Comparison of ENCODE assay signal across 26 mouse cellular contexts in genomic region chr1:137958040-137958439, GRCm38 (mm10).
"Had no signal": no experiment of that assay in that cellular context is flagged by ENCODE, and none has a peak within 500 bp of the region (broad histone marks: within the 10 kb centered on the region; RNA-seq: fewer than 3 reads in every experiment).

No protein-coding gene starts in this region.

- H3K9ac ChIP-seq: heart, embryonic 13.5 days; heart, embryonic 15.5 days; hindbrain, embryonic 13.5 days; hindbrain, embryonic 15.5 days; kidney, embryonic 15.5 days; limb, embryonic 13.5 days; liver, embryonic 13.5 days; liver, embryonic 15.5 days had no signal

- H3K4me2 ChIP-seq: heart, embryonic 11.5 days; heart, embryonic 13.5 days; heart, embryonic 15.5 days; hindbrain, embryonic 13.5 days; hindbrain, embryonic 15.5 days; kidney, embryonic 15.5 days; limb, embryonic 13.5 days; liver, embryonic 11.5 days; liver, embryonic 13.5 days; liver, embryonic 15.5 days had no signal

- H3K36me3 ChIP-seq: liver, embryonic 15.5 days had no signal

- H3K27me3 ChIP-seq: heart, embryonic 13.5 days; heart, embryonic 15.5 days; hindbrain, embryonic 13.5 days; hindbrain, embryonic 15.5 days; kidney, embryonic 15.5 days; limb, embryonic 13.5 days; liver, embryonic 13.5 days; liver, embryonic 15.5 days had no signal

- ATAC-seq: hindbrain, postnatal 0 days; intestine, embryonic 16.5 days had no signal

- H3K4me1 ChIP-seq: heart, embryonic 13.5 days; heart, embryonic 15.5 days; hindbrain, embryonic 15.5 days; liver, embryonic 13.5 days; liver, embryonic 15.5 days had no signal

- DNase-seq: gastrocnemius, adult 2 months; gastrocnemius, postnatal 10 days; gastrocnemius, postnatal 36 days; heart, adult 11 months; heart, adult 2 months; heart, postnatal 14 days; heart, postnatal 36 days; kidney, adult 11 months; kidney, adult 2 months; kidney, adult 9 months; kidney, postnatal 10 days; kidney, postnatal 25 days; liver; liver, embryonic 13.5 days had no signal

- H3K27ac ChIP-seq: gastrocnemius, adult 2 months; heart, adult 2 months; heart, embryonic 13.5 days; heart, embryonic 15.5 days; hindbrain, embryonic 13.5 days; hindbrain, embryonic 15.5 days; hindbrain, postnatal 0 days; kidney, embryonic 15.5 days; left cerebral cortex, adult 2 months; limb, embryonic 13.5 days; liver, embryonic 13.5 days; liver, embryonic 15.5 days had no signal

- H3K4me3 ChIP-seq: gastrocnemius, adult 2 months; heart, adult 2 months; heart, embryonic 13.5 days; heart, embryonic 15.5 days; hindbrain, embryonic 13.5 days; hindbrain, embryonic 15.5 days; kidney, embryonic 15.5 days; left cerebral cortex, adult 2 months; limb, embryonic 13.5 days; liver, embryonic 13.5 days; liver, embryonic 15.5 days had no signal

- H3K9me3 ChIP-seq: heart, embryonic 15.5 days; hindbrain, embryonic 13.5 days; hindbrain, embryonic 15.5 days; kidney, embryonic 15.5 days; limb, embryonic 13.5 days; liver, embryonic 13.5 days; liver, embryonic 15.5 days had no signal
